Mouse (Mus musculus) forebrain, embryonic 14.5 days (tissue): ENCODE data around the gene Srp14. TPM values are rescaled to one million over a fixed set of nuclear protein-coding genes. Genes with fewer than 3 reads are reported as not detected.

Experiments used
- ATAC-seq: fragments of 200-750 bp; cut with Nextera tagmentation; 2 replicates; pipeline ENCODE4 v1.8.0; 2017; ENCODE audit warnings: mild to moderate bottlenecking, moderate library complexity
- DNase-seq: peaks from one replicate; pipeline ENCODE4 v3.0.0-alpha.2; 2015; ENCODE audit warnings: low spot score
- H3K27ac ChIP-seq: fragments of 300-500 bp; sonication (generic); 2 replicates; pipeline ENCODE4 v1.5.1; 2014; ENCODE audit warnings: low read depth, mild to moderate bottlenecking, control low read depth, low read length, moderate library complexity
- H3K27me3 ChIP-seq: fragments of 300-500 bp; sonication (generic); replicated peaks from 2 replicates; pipeline ENCODE4 v1.6.1; 2014; ENCODE audit warnings: low read length, control low read depth, mixed read lengths; ENCODE audit not compliant: control insufficient read depth, insufficient read depth
- H3K36me3 ChIP-seq: fragments of 300-500 bp; sonication (generic); 2 replicates; pipeline ENCODE4 v1.6.1; 2014; ENCODE audit warnings: low read length, control low read depth; ENCODE audit not compliant: control insufficient read depth, insufficient read depth
- H3K4me1 ChIP-seq: fragments of 300-500 bp; sonication (generic); 2 replicates; pipeline ENCODE4 v1.6.1; 2014; ENCODE audit warnings: antibody characterized with exemption, low read length, control low read depth; ENCODE audit not compliant: control insufficient read depth, insufficient read depth
- H3K4me2 ChIP-seq: fragments of 300-500 bp; sonication (generic); 2 replicates; pipeline ENCODE4 v1.6.1; 2014; ENCODE audit warnings: mild to moderate bottlenecking, control low read depth, low read length
- H3K4me3 ChIP-seq: fragments of 300-500 bp; sonication (generic); 2 replicates; pipeline ENCODE4 v1.5.1; 2014; ENCODE audit warnings: low read depth, low read length, control low read depth
- H3K9ac ChIP-seq: fragments of 300-500 bp; sonication (generic); 2 replicates; pipeline ENCODE4 v1.6.1; 2014; ENCODE audit warnings: mild to moderate bottlenecking, low read length, control low read depth, moderate library complexity
- H3K9me3 ChIP-seq: fragments of 300-500 bp; sonication (generic); replicated peaks from 2 replicates; pipeline ENCODE4 v1.6.1; 2016; ENCODE audit warnings: low read length, control low read depth, mixed read lengths; ENCODE audit not compliant: control insufficient read depth
- whole genome bisulfite sequencing: fragments of 180-500 bp; shearing (Covaris S2); extraction: QIAGEN DNeasy Blood & Tissue Kit; methylation state at CpG from one replicate; pipeline ENCODE4 v1.1.7; 2014; 5-methylcytosine and 5-hydroxymethylcytosine counted together
- polyA plus RNA-seq: library from polyadenylated mRNA; unstranded; fragments of >200 nt; fragmentation: Nextera tagmentation; extraction: Ambion mirVana; gene quantifications from 2 replicates; pipeline ENCODE4 v1.2.1, GENCODE M21; 2014

The Srp14 gene
- 341 and 381 TPM in 2 replicates for polyA plus RNA-seq

- peaks cover 8% of the 10 kb centered on the region for H3K4me1 ChIP-seq
- H3K27ac ChIP-seq: peak within 1 kb of the TSS; percentile 59; the same call in 1 of the 2 replicates
- H3K9ac ChIP-seq: peak within 1 kb of the TSS; percentile 85
- H3K36me3 ChIP-seq: peaks cover 30% of the 10 kb centered on the region
- DNase-seq (peak; percentile 99), ATAC-seq (peak; percentile 98)
- peak within 1 kb of the TSS; percentile 84 for H3K4me2 ChIP-seq
- no peaks in the 10 kb centered on the region for H3K9me3 ChIP-seq
- peak within 1 kb of the TSS; percentile 92 for H3K4me3 ChIP-seq
- H3K27me3 ChIP-seq: no peaks in the 10 kb centered on the region
- WGBS: 0% methylated on average over 35 of the region's 35 CpGs
Observed at GRCm38 (mm10) chr2:118479550-118479909, at the start of gene Srp14. TSS of gene Srp14 (minus strand) at chr2:118479711.

DNA sequence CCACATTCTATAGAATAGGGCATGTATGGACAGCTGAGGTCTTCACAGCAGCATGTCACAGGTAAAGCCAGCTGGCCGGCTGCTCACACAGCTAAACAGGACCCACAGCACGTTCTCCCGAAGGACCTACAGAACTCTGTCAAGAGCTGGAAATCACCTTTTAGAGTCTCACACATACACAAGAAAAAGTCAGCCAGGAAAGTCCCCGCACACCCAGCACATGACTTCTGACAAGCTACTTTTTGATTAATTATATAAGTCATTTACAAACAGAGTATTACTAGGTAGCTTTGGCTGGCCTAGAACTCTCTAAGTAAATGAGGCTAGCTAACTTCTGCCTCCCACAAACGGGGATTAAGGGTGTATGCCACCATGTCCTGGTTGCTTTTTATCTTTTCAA is 47.0 kb upstream of the Srp14 start:
- Histone ChIP-seq H3K27me3 (no peaks in the 10 kb centered on the region), H3K4me2 (no peak overlapping the region), H3K4me3 (no peak overlapping the region), H3K9me3 (no peaks in the 10 kb centered on the region), H3K4me1 (peaks cover 8% of the 10 kb centered on the region), H3K36me3 (no peaks in the 10 kb centered on the region), H3K27ac (no peak overlapping the region), H3K9ac (no peak overlapping the region)
- 88% methylated on average over 5 of the region's 5 CpGs for WGBS
- ATAC-seq (no peak), DNase-seq (no peak)

DNA sequence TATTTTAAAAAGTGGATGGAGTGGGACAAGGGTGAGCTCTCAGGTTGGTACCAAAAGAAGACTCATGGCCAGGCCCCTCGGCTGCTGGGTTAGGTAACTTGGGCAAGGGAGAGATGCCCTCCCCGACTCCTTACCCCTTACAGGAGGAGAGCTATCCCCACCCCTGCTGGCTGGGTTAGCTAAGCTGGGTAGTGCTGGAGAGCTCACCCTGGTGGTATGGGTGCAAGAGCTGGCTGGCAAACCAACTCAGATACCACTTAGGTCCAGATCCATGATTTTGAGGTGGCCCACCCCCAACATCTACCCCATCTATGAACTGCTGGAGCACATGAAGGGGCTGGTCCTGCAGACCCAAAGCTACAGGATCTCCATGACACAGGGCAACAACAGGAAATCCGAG is 45.3 kb upstream of the Srp14 start:
- H3K9ac ChIP-seq: no peak overlapping the region
- H3K27ac ChIP-seq: no peak overlapping the region
- no peak for ATAC-seq
- no peaks in the 10 kb centered on the region for H3K9me3 ChIP-seq
- H3K27me3 ChIP-seq: no peaks in the 10 kb centered on the region
- no peak overlapping the region for H3K4me2 ChIP-seq
- H3K4me1 ChIP-seq: peaks cover 17% of the 10 kb centered on the region
- no peaks in the 10 kb centered on the region for H3K36me3 ChIP-seq
- WGBS: 84% methylated on average over 3 of the region's 3 CpGs
- DNase-seq: no peak
- H3K4me3 ChIP-seq: no peak overlapping the region

DNA sequence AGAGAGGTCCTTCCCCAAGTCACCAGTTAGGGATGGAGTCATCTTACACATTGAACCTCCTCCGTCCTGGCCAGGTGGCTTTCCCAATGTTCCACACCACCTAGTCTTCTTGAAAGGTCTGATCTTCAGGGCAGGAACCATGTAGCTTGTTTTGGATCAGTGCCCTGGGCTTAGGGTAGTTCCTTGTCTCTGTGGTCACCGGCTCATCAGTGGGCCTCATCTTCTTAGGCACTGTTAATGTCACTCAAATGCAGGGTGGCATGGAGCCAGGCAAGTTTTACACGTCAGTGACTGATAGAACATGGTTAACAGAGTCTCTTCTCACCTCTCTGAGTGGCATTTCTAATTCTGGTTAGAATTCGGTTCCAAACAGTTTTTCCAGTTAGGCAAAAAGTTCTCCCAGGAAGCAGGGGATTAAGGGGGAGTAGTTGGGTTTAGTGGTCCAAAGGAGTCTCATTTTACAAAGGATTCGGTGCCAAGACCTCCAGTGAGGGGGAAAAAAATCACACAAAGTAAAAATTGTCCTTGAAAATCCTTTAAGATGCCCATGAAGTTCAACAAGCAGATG is 43.7 kb upstream of the Srp14 start:
- Histone ChIP-seq H3K36me3 (no peaks in the 10 kb centered on the region), H3K9me3 (no peaks in the 10 kb centered on the region), H3K27me3 (no peaks in the 10 kb centered on the region), H3K4me1 (peaks cover 15% of the 10 kb centered on the region), H3K4me2 (no peak overlapping the region), H3K9ac (no peak overlapping the region), H3K27ac (no peak overlapping the region), H3K4me3 (no peak overlapping the region)
- ATAC-seq (no peak), DNase-seq (no peak)
- WGBS: 42% methylated on average over 5 of the region's 5 CpGs

DNA sequence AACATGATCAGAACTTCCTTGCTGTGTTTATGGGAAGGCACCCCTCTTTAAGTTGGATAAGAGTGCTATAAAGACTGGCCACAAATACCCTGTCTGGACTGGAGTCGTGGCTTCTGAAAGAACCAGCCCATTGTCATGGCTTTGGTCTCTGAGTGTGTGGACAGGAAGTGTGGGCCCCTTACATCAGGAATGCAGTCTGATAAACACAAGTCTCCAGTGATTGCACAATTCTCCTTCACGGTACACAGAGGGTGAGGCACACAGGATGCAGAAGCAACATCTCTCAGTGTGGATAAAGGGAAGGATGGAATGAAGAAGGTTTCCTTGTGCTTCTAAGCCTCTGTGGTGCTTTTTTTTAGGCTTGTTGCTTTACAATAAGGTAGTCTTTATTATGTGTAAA is 42.8 kb upstream of the Srp14 start:
- H3K4me2 ChIP-seq: no peak overlapping the region
- no peak for ATAC-seq
- no peak overlapping the region for H3K27ac ChIP-seq
- H3K9ac ChIP-seq: no peak overlapping the region
- WGBS: 49% methylated on average over 2 of the region's 2 CpGs
- no peaks in the 10 kb centered on the region for H3K36me3 ChIP-seq
- no peak for DNase-seq
- H3K4me1 ChIP-seq: peaks cover 15% of the 10 kb centered on the region
- H3K9me3 ChIP-seq: no peaks in the 10 kb centered on the region
- H3K27me3 ChIP-seq: no peaks in the 10 kb centered on the region
- H3K4me3 ChIP-seq: no peak overlapping the region

DNA sequence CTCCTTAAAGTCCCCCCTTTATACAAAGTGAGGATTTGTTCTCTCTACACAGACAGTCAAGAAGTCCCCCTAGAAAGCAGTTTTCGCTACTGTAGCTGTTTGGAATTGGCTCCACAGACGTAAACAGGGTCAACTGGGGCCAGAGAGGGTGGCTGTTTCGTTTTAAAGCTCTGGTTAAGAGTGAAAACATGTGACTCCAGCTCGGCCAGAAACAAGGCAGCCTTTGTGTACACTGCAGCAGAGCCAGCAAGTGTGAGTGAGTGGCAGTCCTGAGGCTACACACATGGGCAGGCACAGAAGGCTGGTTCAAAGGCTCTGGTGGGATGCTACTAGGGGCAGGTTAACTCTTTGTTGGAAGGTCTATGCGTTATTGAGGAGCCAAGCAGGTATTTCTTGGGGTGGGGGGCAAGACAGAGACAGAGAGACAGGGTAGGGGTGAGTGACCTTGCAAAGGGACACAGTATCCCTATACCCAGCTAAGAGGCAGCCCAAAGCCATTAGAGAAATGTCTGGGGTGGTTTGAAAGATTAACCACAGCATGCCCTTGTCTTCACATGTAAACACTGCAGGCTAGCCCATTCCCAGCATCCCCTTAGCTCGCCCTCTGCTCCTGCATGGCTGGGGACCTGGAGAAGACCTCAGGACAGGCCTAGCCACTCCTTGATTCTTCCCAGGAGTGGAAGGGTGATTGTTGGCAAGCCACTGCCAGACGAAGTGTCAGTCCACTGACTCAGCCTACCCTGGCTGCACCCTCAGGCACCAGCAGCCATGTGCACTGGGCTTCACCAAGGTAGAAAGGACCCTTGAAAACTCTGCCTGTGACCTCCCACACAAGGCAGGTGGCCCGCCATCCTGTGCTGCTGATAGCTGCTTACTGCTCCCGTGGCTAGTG is 40.8 kb upstream of the Srp14 start:
- H3K4me1 ChIP-seq: peaks cover 15% of the 10 kb centered on the region
- H3K9ac ChIP-seq: 0 out of 2 replicates have a peak overlapping the region, but pooled peaks have one; percentile 17
- H3K27me3 ChIP-seq: no peaks in the 10 kb centered on the region
- H3K27ac ChIP-seq: 0 out of 2 replicates have a peak overlapping the region, but pooled peaks have one; percentile 27
- H3K4me3 ChIP-seq: no peak overlapping the region
- 31% methylated on average over 9 of the region's 9 CpGs for WGBS
- H3K4me2 ChIP-seq: no peak overlapping the region
- no peaks in the 10 kb centered on the region for H3K36me3 ChIP-seq
- peak; percentile 64 for DNase-seq
- no peaks in the 10 kb centered on the region for H3K9me3 ChIP-seq
- peak; percentile 93 for ATAC-seq

- no peaks in the 10 kb centered on the region for H3K36me3 ChIP-seq
- H3K4me2 ChIP-seq: no peak overlapping the region
- no peak overlapping the region for H3K9ac ChIP-seq
- no peak overlapping the region for H3K27ac ChIP-seq
- DNase-seq (no peak), ATAC-seq (no peak)
- no peak overlapping the region for H3K4me3 ChIP-seq
- H3K27me3 ChIP-seq: no peaks in the 10 kb centered on the region
- no peaks in the 10 kb centered on the region for H3K9me3 ChIP-seq
- WGBS: 86% methylated on average over 16 of the region's 16 CpGs
- H3K4me1 ChIP-seq: peaks cover 11% of the 10 kb centered on the region
Observed at GRCm38 (mm10) chr2:118512418-118513377, 33.2 kb upstream of the Srp14 start.

DNA sequence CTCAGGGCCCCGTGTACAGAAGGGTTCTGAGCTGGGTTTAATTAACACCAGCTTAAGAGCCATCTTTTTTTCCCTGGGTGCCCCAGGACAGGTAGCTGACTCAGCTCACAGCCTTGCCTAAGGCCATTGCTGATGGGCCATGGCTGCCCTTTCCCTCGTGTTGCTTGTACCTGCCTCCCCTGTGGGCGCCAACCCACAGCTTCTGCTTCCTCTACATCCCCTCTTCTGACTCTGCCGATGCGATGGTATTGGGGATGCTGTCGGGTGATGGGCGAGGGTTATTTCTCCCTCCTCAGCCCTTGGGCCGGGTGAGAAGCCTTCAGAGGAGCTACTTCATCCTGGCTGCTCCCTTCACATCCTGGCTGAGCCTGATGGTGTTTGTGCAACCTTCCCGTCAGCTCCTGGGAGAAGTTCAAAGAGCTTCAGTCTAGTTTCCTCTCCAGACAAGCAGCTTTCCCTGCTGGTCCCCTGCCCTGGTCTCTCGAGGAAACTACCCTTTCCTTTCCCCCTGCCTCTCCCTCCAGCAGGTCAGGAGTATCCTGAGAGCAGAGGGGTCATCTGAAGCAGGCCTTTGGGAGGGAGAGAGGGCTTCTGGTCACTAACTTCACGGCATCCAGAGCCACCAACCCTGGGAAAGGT is 32.4 kb upstream of the Srp14 start:
- Histone ChIP-seq H3K4me2 (no peak overlapping the region), H3K9me3 (no peaks in the 10 kb centered on the region), H3K27me3 (no peaks in the 10 kb centered on the region), H3K27ac (no peak overlapping the region), H3K36me3 (no peaks in the 10 kb centered on the region), H3K9ac (no peak overlapping the region), H3K4me1 (peaks cover 11% of the 10 kb centered on the region), H3K4me3 (no peak overlapping the region)
- ATAC-seq: no peak
- 66% methylated on average over 11 of the region's 11 CpGs for WGBS
- DNase-seq: no peak
